Mouse (Mus musculus): ENCODE data around the gene Cdkal1.

DNA sequence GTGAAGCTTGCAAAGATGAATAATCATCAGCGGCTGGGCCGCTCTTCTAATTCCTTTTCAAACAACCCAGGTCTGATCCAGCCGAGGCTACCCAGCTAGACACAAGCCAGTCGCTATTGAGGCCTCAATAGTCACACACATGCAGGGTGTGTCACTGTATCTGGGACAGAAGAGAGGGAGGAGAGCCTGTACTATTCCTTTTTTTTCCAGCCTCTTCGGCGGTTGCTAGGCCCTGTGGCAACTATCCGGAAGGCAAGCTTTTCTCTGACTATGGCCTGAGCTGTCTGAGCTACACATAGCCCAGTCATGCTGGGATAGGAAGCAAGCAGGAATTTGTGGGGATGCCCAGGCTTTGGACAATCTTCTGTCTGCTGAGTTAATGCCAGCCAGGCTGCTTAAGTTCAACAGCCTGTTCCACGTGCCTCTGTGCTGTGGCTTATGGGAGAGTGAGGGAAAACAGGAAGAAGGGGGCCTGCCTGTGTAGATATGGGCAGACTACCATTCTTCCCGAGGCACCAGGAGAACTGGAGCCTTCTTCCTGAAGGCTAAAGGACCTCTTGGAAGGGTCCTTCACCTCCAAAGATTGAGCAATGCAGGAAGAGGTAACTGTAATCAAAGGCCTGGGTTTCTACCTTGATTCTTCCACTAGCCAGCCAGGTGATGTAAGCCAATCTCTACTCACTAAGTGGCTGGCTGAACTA, 658.5 kb downstream of the Cdkal1 start:
- TF ChIP-seq CTCF (IDR thresholded peaks at IDR 0.05; ENCODE audit: borderline replicate concordance, extremely low read depth, insufficient read depth, insufficient read length) (no peak), POLR2A (IDR thresholded peaks at IDR 0.05; ENCODE audit: borderline replicate concordance, extremely low read depth, insufficient read depth, insufficient read length, poor library complexity, severe bottlenecking) (no peak)

Data from brain, embryonic 14.5 days (tissue).